Mouse (Mus musculus): ENCODE measurements around the gene Senp5. TPM values are rescaled to one million over a fixed set of nuclear protein-coding genes. Genes with fewer than 3 reads are reported as not detected.

Senp5 gene
- polyA plus RNA-seq, 1 experiment from 2014 or later, result 25.7 TPM

DNA sequence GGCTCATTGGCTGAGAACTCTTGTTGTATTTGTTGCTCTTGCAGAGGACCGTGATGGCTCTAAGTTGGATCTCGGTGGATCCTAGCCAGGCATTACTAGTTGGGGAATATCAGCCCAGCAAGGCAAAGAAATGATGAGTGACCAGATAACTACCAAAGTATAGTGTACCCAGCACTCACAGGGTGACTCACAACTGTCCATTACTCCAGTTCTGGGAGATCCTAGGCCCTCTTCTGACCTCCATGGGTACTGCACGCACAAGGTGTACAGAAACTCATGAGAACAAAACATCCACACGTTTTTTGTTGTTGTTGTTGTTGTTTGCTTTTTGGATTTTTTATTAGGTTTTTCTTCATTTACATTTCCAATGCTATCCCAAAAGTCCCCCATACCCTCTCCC lies 66.5 kb downstream of the Senp5 start:
- no peak overlapping the region for H3K4me2 ChIP-seq (replicated peaks)
- no peak overlapping the region for H3K4me3 ChIP-seq
- no peak for ATAC-seq (ENCODE audit: low FRiP score, low read depth)
- peaks cover 45% of the 10 kb centered on the region for H3K27me3 ChIP-seq
- H3K27ac ChIP-seq (replicated peaks), result no peak overlapping the region
- H3K36me3 ChIP-seq, result no peaks in the 10 kb centered on the region
- H3K9ac ChIP-seq (replicated peaks), result no peak overlapping the region
- peaks cover 32% of the 10 kb centered on the region for H3K4me1 ChIP-seq
- H3K9me3 ChIP-seq, result no peaks in the 10 kb centered on the region
- 88% methylated on average over 4 of the region's 4 CpGs for whole genome bisulfite sequencing

- H3K9ac ChIP-seq (replicated peaks), result peak overlapping the region; percentile 54; the same call in 1 of the 2 replicates
- H3K27me3 ChIP-seq, result peaks cover 49% of the 10 kb centered on the region
- H3K4me2 ChIP-seq (replicated peaks), result peak overlapping the region; percentile 66
- no peaks in the 10 kb centered on the region for H3K9me3 ChIP-seq
- H3K4me3 ChIP-seq, result peak overlapping the region; percentile 42
- no peak overlapping the region; the same call in 1 of the 2 replicates for H3K27ac ChIP-seq (replicated peaks)
- no peaks in the 10 kb centered on the region for H3K36me3 ChIP-seq
- no peak for ATAC-seq (ENCODE audit: low FRiP score, low read depth)
- 4% methylated on average over 36 of the region's 36 CpGs for WGBS
- peaks cover 32% of the 10 kb centered on the region for H3K4me1 ChIP-seq
Measured at GRCm38 (mm10) chr16:31935091-31935979, 67.8 kb downstream of the Senp5 start.

- 17% methylated on average over 13 of the region's 13 CpGs for WGBS
- ATAC-seq (ENCODE audit: low FRiP score, low read depth), result no peak
Measured at GRCm38 (mm10) chr16:31934550-31935010, 68.5 kb downstream of the Senp5 start.

DNA sequence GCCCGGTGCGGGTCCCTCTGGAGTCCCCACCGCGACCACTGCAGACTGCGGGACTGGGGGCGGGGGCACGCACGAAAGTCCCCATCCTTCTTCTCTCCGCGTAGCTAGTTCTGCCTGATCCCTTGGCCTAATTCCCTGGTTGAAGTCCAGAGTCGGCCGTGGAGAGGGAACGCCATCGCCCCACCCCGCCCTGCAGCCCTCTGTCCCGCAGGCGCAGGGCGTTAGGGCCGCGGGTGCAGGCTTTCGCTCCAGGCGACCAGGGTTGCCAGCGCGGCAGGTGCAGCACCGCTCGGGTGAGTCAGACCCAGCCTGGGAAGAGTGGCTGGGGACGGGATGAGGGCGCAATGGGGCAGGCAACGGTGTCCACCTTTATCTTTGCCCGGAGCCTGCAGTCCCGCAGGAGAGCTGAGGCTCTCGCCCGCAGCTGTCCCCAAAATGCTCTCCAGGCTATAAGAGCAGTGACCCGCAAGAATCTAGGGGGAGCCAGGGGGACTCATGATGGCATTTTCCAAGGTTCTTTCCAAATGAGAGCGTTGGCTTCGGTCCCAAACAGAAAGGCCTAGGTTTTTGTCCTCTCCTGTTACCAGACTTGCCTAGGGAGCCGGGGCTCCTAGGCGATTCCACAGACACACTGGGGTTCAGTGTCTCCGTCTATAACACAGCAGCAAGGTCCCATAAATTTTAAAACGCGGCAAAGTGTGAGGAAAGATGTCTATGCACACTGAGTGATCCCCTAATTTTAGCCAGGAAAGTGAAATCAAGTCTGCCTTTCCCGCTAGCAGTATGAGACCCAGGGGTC lies 69.1 kb downstream of the Senp5 start, which contains the start of gene Pigz:
Pigz (plus strand) TSS at position 101 of the 799 bp plus-strand sequence.
- Histone ChIP-seq H3K36me3 (no peaks in the 10 kb centered on the region), H3K9me3 (no peaks in the 10 kb centered on the region), H3K4me3 (peak within 1 kb of the TSS; percentile 42), H3K27ac (replicated peaks) (peak within 1 kb of the TSS; percentile 88), H3K4me1 (peaks cover 32% of the 10 kb centered on the region), H3K9ac (replicated peaks) (peak within 1 kb of the TSS; percentile 54), H3K4me2 (replicated peaks) (peak within 1 kb of the TSS; percentile 66), H3K27me3 (peaks cover 54% of the 10 kb centered on the region)
- 4% methylated on average over 42 of the region's 42 CpGs for WGBS
- ATAC-seq (ENCODE audit: low FRiP score, low read depth), result no peak

More at GRCm38 (mm10) chr16:31934550-31935010, 68.5 kb downstream of the Senp5 start:
- Histone ChIP-seq H3K9me3 (no peaks in the 10 kb centered on the region), H3K27me3 (peaks cover 54% of the 10 kb centered on the region), H3K9ac (replicated peaks) (peak overlapping the region; percentile 54; the same call in 1 of the 2 replicates), H3K4me3 (peak overlapping the region; percentile 42), H3K4me2 (replicated peaks) (peak overlapping the region; percentile 66), H3K4me1 (peaks cover 32% of the 10 kb centered on the region), H3K36me3 (no peaks in the 10 kb centered on the region), H3K27ac (replicated peaks) (no peak overlapping the region)

DNA sequence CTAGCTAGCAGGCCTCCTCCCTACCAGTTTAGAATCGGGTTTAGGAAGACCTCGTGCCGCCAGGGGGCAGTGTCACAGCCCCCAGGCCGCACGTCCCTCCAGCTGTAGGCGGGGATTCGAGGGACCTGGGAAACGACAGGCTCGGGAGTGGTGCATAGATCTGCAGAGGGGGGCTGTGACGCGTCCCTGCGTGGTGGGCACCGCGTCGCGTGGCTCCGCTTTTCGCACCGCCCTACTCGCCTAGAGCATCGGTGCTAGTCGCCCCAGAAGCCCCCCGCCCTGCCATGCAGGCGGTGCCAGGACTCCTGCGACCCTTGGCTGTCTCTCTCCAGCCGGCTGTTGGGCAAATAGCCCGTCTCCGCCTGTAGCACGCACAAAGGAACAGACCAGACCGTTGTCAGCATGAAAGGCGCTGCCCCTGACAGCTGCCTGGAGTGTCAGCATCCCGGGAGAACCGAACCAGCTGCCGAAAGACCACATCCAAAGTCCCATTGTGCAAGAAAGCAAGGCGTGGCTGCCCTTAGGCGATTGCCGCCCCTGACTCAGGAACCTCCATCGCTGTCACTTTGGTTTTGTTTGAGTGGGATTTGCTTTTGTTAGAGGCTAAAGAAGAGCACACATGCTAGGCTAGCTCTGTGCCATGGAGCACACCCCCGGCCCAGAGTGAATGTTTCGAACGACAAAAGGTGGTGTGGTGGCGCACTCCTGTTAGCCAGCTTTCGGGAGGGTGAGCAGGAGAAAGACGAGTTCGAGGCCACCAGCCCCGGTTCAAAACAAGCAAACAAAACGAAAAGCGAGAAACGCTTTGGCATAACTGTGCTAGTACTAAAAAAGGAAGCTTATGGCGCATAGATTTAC lies 70.0 kb downstream of the Senp5 start:
- Histone ChIP-seq H3K36me3 (no peaks in the 10 kb centered on the region), H3K9me3 (no peaks in the 10 kb centered on the region), H3K9ac (replicated peaks) (peak overlapping the region; percentile 54), H3K27me3 (peaks cover 54% of the 10 kb centered on the region), H3K4me1 (peaks cover 32% of the 10 kb centered on the region), H3K4me3 (peak overlapping the region; percentile 42), H3K4me2 (replicated peaks) (peak overlapping the region; percentile 66), H3K27ac (replicated peaks) (peak overlapping the region; percentile 88)
- peak; percentile 94 for ATAC-seq (ENCODE audit: low FRiP score, low read depth)
- under 1% methylated on average over 50 of the region's 50 CpGs for WGBS

- peak overlapping the region; percentile 88 for H3K27ac ChIP-seq (replicated peaks)
- H3K27me3 ChIP-seq, result peaks cover 54% of the 10 kb centered on the region
- peak; percentile 13 for ATAC-seq (ENCODE audit: low FRiP score, low read depth)
- no peak overlapping the region for H3K4me3 ChIP-seq
- H3K36me3 ChIP-seq, result no peaks in the 10 kb centered on the region
- H3K9ac ChIP-seq (replicated peaks), result no peak overlapping the region
- WGBS, result 32% methylated on average over 5 of the region's 5 CpGs
- H3K4me2 ChIP-seq (replicated peaks), result no peak overlapping the region; the same call in 1 of the 2 replicates
- no peaks in the 10 kb centered on the region for H3K9me3 ChIP-seq
- peaks cover 32% of the 10 kb centered on the region for H3K4me1 ChIP-seq
Measured at GRCm38 (mm10) chr16:31932255-31932654, 70.8 kb downstream of the Senp5 start.

DNA sequence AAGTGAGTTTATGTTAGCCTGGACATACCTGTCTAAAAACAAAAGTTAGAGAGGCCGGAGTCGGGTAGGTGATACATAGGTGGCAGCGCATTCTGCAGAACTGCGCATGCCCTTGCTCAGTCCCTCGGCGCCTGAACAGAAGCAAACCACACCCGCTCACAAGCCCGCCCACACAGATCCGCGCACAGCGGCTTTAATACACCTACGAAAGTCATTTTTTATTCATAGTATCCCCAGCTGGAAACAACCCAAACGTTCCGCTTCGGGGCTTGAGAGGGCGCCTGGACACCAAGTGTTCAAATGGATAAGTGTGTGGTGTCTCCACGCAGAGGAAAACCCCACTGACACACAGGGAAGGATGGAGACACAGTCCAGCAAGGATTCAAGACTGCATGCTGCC lies 71.8 kb downstream of the Senp5 start:
- Histone ChIP-seq H3K27me3 (peaks cover 48% of the 10 kb centered on the region), H3K4me3 (no peak overlapping the region), H3K36me3 (no peaks in the 10 kb centered on the region), H3K4me1 (peaks cover 32% of the 10 kb centered on the region), H3K4me2 (replicated peaks) (no peak overlapping the region), H3K9ac (replicated peaks) (no peak overlapping the region), H3K9me3 (no peaks in the 10 kb centered on the region), H3K27ac (replicated peaks) (no peak overlapping the region)
- no peak for ATAC-seq (ENCODE audit: low FRiP score, low read depth)
- 57% methylated on average over 17 of the region's 17 CpGs for WGBS

- Histone ChIP-seq H3K27ac (replicated peaks) (no peak overlapping the region), H3K9me3 (no peaks in the 10 kb centered on the region), H3K9ac (replicated peaks) (no peak overlapping the region), H3K36me3 (no peaks in the 10 kb centered on the region), H3K4me2 (replicated peaks) (no peak overlapping the region), H3K4me1 (peaks cover 5% of the 10 kb centered on the region), H3K4me3 (no peak overlapping the region), H3K27me3 (peaks cover 15% of the 10 kb centered on the region)
- WGBS, result 87% methylated on average over 5 of the region's 5 CpGs
- no peak for ATAC-seq (ENCODE audit: low FRiP score, low read depth)
Measured at GRCm38 (mm10) chr16:31927412-31927811, 75.7 kb downstream of the Senp5 start.

GRCm38 (mm10) chr16:31926547-31927182 lies 76.4 kb downstream of the Senp5 start:
- Histone ChIP-seq H3K27ac (replicated peaks) (no peak overlapping the region), H3K4me3 (no peak overlapping the region), H3K4me1 (no peaks in the 10 kb centered on the region), H3K9me3 (no peaks in the 10 kb centered on the region), H3K36me3 (no peaks in the 10 kb centered on the region), H3K9ac (replicated peaks) (no peak overlapping the region), H3K27me3 (peaks cover 11% of the 10 kb centered on the region; the same call in 1 of the 2 replicates), H3K4me2 (replicated peaks) (no peak overlapping the region)
- no peak for ATAC-seq (ENCODE audit: low FRiP score, low read depth)
- WGBS, result 87% methylated on average over 13 of the region's 13 CpGs

DNA sequence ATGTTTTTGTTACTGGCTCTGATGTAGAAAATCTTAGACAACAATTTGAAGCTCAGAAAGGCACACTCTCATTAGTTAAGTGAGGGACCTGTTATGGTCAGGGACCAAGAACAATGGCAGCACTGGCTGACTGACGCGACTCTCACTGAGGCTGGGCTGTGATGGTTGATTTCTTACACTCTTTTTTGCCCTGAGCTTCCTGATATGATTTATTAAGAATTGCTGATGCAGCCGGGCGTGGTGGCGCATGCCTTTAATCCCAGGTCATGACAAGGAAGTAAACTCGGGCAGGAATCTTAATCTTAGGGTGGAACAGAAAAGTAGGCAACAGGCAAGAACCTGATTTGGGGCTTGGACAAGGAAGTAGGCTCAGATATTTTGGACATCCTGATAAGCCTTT lies 77.0 kb downstream of the Senp5 start:
- H3K27ac ChIP-seq (replicated peaks), result no peak overlapping the region
- peaks cover 8% of the 10 kb centered on the region; the same call in 1 of the 2 replicates for H3K27me3 ChIP-seq
- 79% methylated on average over 6 of the region's 6 CpGs for WGBS
- no peak overlapping the region for H3K4me2 ChIP-seq (replicated peaks)
- no peak overlapping the region for H3K4me3 ChIP-seq
- ATAC-seq (ENCODE audit: low FRiP score, low read depth), result no peak
- no peaks in the 10 kb centered on the region for H3K4me1 ChIP-seq
- H3K9me3 ChIP-seq, result no peaks in the 10 kb centered on the region
- H3K9ac ChIP-seq (replicated peaks), result no peak overlapping the region
- H3K36me3 ChIP-seq, result no peaks in the 10 kb centered on the region

GRCm38 (mm10) chr16:31924368-31924767 lies 78.7 kb downstream of the Senp5 start:
- Histone ChIP-seq H3K4me2 (replicated peaks) (no peak overlapping the region), H3K4me1 (no peaks in the 10 kb centered on the region), H3K27ac (replicated peaks) (no peak overlapping the region), H3K9ac (replicated peaks) (no peak overlapping the region), H3K4me3 (no peak overlapping the region), H3K36me3 (no peaks in the 10 kb centered on the region), H3K27me3 (no peaks in the 10 kb centered on the region), H3K9me3 (no peaks in the 10 kb centered on the region)
- 91% methylated on average over 6 of the region's 6 CpGs for WGBS
- no peak for ATAC-seq (ENCODE audit: low FRiP score, low read depth)

Measured in midbrain, embryonic 12.5 days (tissue).